Mouse (Mus musculus) CH12.LX (cell line): ENCODE measurements around the gene Taok2. TPM values are rescaled to one million over a fixed set of nuclear protein-coding genes. Genes with fewer than 3 reads are reported as not detected.

Experiments used
- DNase-seq: peaks from one replicate; pipeline ENCODE4 v3.0.0-alpha.2; 2013; ENCODE audit errors: extremely low read depth
- H3K27ac ChIP-seq: 2 replicates; pipeline ENCODE4 v1.5.1; 2012; ENCODE audit warnings: low read depth, mild to moderate bottlenecking, control low read depth, moderate library complexity; ENCODE audit not compliant: insufficient read depth
- H3K27me3 ChIP-seq: replicated peaks from 2 replicates; pipeline ENCODE3; 2012; ENCODE audit warnings: inconsistent platforms
- H3K36me3 ChIP-seq, 2 experiments: replicated peaks in 1 of 2; 2 replicates each; pipeline versions ENCODE3 to v1.6.1; 2012; ENCODE audit warnings: inconsistent platforms in 1 of 2, low read length in 1 of 2, mild to moderate bottlenecking in 1 of 2, mixed read lengths in 1 of 2, moderate library complexity in 1 of 2; ENCODE audit not compliant: control insufficient read depth in 1 of 2, insufficient read depth in 1 of 2
- H3K4me1 ChIP-seq, 2 experiments: 2 replicates each; pipeline ENCODE4 v1.6.1; 2012; ENCODE audit warnings: inconsistent platforms in 1 of 2, moderate library complexity in 1 of 2; ENCODE audit not compliant: insufficient read depth in 2 of 2, control insufficient read depth in 1 of 2
- H3K4me2 ChIP-seq: 2 replicates; pipeline ENCODE4 v1.6.1; 2012; ENCODE audit warnings: low read depth, mild to moderate bottlenecking, control low read depth; ENCODE audit not compliant: poor library complexity, insufficient read depth, severe bottlenecking
- H3K4me3 ChIP-seq, 3 experiments: fragments of 150-350 bp in 1 of 3; sonication (generic) in 1 of 3; replicated peaks in 1 of 3; 2 replicates each; pipeline versions ENCODE3 to v1.5.1; 2011 to 2012; ENCODE audit warnings: low read depth in 2 of 3, low read length in 2 of 3, mild to moderate bottlenecking in 2 of 3, moderate library complexity in 2 of 3, control low read depth in 1 of 3, improper control_type of control experiment in 1 of 3, inconsistent platforms in 1 of 3, mixed read lengths in 1 of 3; ENCODE audit not compliant: poor library complexity in 1 of 3
- H3K79me2 ChIP-seq: replicated peaks from 2 replicates; pipeline ENCODE4 v1.6.1; 2012; ENCODE audit warnings: mild to moderate bottlenecking, moderate library complexity; ENCODE audit not compliant: control insufficient read depth, poor library complexity, insufficient read depth, severe bottlenecking; ENCODE audit errors: extremely low read depth
- H3K9ac ChIP-seq: 2 replicates; pipeline ENCODE4 v1.6.1; 2012; ENCODE audit warnings: low read depth, mild to moderate bottlenecking, control low read depth, moderate library complexity; ENCODE audit not compliant: insufficient read depth
- H3K9me3 ChIP-seq: replicated peaks from 2 replicates; pipeline ENCODE3; 2012; ENCODE audit warnings: low read length, inconsistent platforms, mixed read lengths
- CHD1 ChIP-seq: IDR thresholded peaks from 2 replicates; pipeline ENCODE4 v1.6.1; 2012; ENCODE audit warnings: low read depth, low read length, improper control_type of control experiment, inconsistent platforms
- CHD2 ChIP-seq: IDR thresholded peaks from 2 replicates; pipeline ENCODE4 v1.6.1; 2011; ENCODE audit warnings: low read length, improper control_type of control experiment
- CTCF ChIP-seq, 2 experiments: IDR thresholded peaks in 1 of 2; conservative IDR thresholded peaks in 1 of 2; 2 replicates each; pipeline ENCODE4 v1.5.1; 2011 to 2012; ENCODE audit warnings: low read depth in 2 of 2, low read length in 2 of 2, improper control_type of control experiment in 1 of 2, inconsistent platforms in 1 of 2, mild to moderate bottlenecking in 1 of 2, moderate library complexity in 1 of 2
- EP300 ChIP-seq: IDR thresholded peaks from 2 replicates; pipeline ENCODE4 v1.6.1; 2011; ENCODE audit warnings: low read length, improper control_type of control experiment
- ETS1 ChIP-seq: conservative IDR thresholded peaks from 2 replicates; pipeline ENCODE4 v1.6.1; 2012; ENCODE audit warnings: low read depth, mild to moderate bottlenecking, inconsistent platforms, low read length, improper control_type of control experiment, moderate library complexity
- GABPA ChIP-seq: IDR thresholded peaks from 2 replicates; pipeline ENCODE4 v1.6.1; 2012; ENCODE audit warnings: low read depth, low read length, improper control_type of control experiment, inconsistent platforms; ENCODE audit not compliant: insufficient replicate concordance
- HCFC1 ChIP-seq: IDR thresholded peaks from 2 replicates; pipeline ENCODE4 v1.6.1; 2012; ENCODE audit warnings: low read depth, mild to moderate bottlenecking, inconsistent platforms, low read length, improper control_type of control experiment
- JUN ChIP-seq: IDR thresholded peaks from 2 replicates; pipeline ENCODE4 v1.6.1; 2011; ENCODE audit warnings: low read depth, mild to moderate bottlenecking, low read length, improper control_type of control experiment, moderate library complexity; ENCODE audit not compliant: insufficient read depth
- JUND ChIP-seq: conservative IDR thresholded peaks from 2 replicates; pipeline ENCODE4 v1.6.1; 2011; ENCODE audit warnings: low read depth, low read length, improper control_type of control experiment
- KAT2A ChIP-seq: IDR thresholded peaks from 2 replicates; pipeline ENCODE4 v1.6.1; 2012; ENCODE audit warnings: low read length, improper control_type of control experiment, inconsistent platforms; ENCODE audit not compliant: insufficient replicate concordance
- MAFK ChIP-seq: IDR thresholded peaks from 2 replicates; pipeline ENCODE4 v1.6.1; 2011; ENCODE audit warnings: low read length, improper control_type of control experiment; ENCODE audit not compliant: insufficient replicate concordance
- MEF2A ChIP-seq: IDR thresholded peaks from 2 replicates; pipeline ENCODE4 v1.6.1; 2014; ENCODE audit warnings: low read depth, mild to moderate bottlenecking, inconsistent platforms, low read length, improper control_type of control experiment, borderline replicate concordance
- MXI1 ChIP-seq: IDR thresholded peaks from 2 replicates; pipeline ENCODE4 v1.6.1; 2011; ENCODE audit warnings: mild to moderate bottlenecking, low read depth, low read length, improper control_type of control experiment
- MYC ChIP-seq: IDR thresholded peaks from 2 replicates; pipeline ENCODE4 v1.6.1; 2011; ENCODE audit warnings: low read depth, mild to moderate bottlenecking, improper control_type of control experiment, low read length
- NELFE ChIP-seq: IDR thresholded peaks from 2 replicates; pipeline ENCODE4 v1.6.1; 2011; ENCODE audit warnings: low read depth, low read length, improper control_type of control experiment
- RCOR1 ChIP-seq: conservative IDR thresholded peaks from 2 replicates; pipeline ENCODE4 v1.6.1; 2012; ENCODE audit warnings: low read depth, mild to moderate bottlenecking, inconsistent platforms, low read length, improper control_type of control experiment
- SIN3A ChIP-seq: IDR thresholded peaks from 2 replicates; pipeline ENCODE4 v1.6.1; 2012; ENCODE audit warnings: low read length, improper control_type of control experiment, inconsistent platforms
- SMC3 ChIP-seq: IDR thresholded peaks from 2 replicates; pipeline ENCODE4 v1.6.1; 2011; ENCODE audit warnings: low read depth, low read length, improper control_type of control experiment
- UBTF ChIP-seq: IDR thresholded peaks from 2 replicates; pipeline ENCODE4 v1.6.1; 2012; ENCODE audit warnings: low read depth, mild to moderate bottlenecking, inconsistent platforms, low read length, improper control_type of control experiment, moderate library complexity
- USF1 ChIP-seq: IDR thresholded peaks from 2 replicates; pipeline ENCODE4 v1.6.1; 2014; ENCODE audit warnings: low read depth, mild to moderate bottlenecking, inconsistent platforms, low read length, improper control_type of control experiment
- ZC3H11A ChIP-seq: IDR thresholded peaks from 2 replicates; pipeline ENCODE4 v1.6.1; 2012; ENCODE audit warnings: low read depth, mild to moderate bottlenecking, inconsistent platforms, low read length, improper control_type of control experiment
- ZKSCAN1 ChIP-seq: IDR thresholded peaks from 2 replicates; pipeline ENCODE4 v1.6.1; 2012; ENCODE audit warnings: low read depth, inconsistent platforms, low read length, improper control_type of control experiment, borderline replicate concordance
- ZNF384 ChIP-seq: IDR thresholded peaks from 2 replicates; pipeline ENCODE4 v1.6.1; 2012; ENCODE audit warnings: low read depth, low read length, improper control_type of control experiment, inconsistent platforms
- dilution Hi-C: fragments of 300-500 bp; cut with MboI; formaldehyde crosslinking; loops from 2 replicates; pipeline ENCODE4 v1.14.3; 2020; ENCODE audit warnings: low sequenced_read_pairs; ENCODE audit not compliant: extremely low pct_unique_long_range_greater_than_20kb, extremely low pct_ligation_motif_present
- in situ Hi-C: fragments of 300-500 bp; cut with MboI; formaldehyde crosslinking; loops from 3 replicates; pipeline ENCODE4 v1.14.3; 2019; ENCODE audit warnings: low sequenced_read_pairs, low pct_ligation_motif_present, low pct_unique_long_range_greater_than_20kb, mixed read lengths
- polyA plus RNA-seq: library from polyadenylated mRNA; unstranded; fragments of >175 nt; gene quantifications from 2 replicates; pipeline ENCODE4 v1.2.1, GENCODE M21; 2012; ENCODE audit warnings: low read depth; ENCODE audit not compliant: insufficient read length
- total RNA-seq, 2 experiments: library from RNA; depleted of rRNA; stranded (reverse); fragments of 300-350 nt in 1 of 2; fragments of >200 nt in 1 of 2; gene quantifications; 2 replicates each; pipeline ENCODE4 v1.2.3; 2012 to 2014

Taok2 gene
- total and polyA plus RNA-seq, 3 experiments: 15.3 to 32.2 (median 28.5) TPM

GRCm38 (mm10) chr7:126847116-126847420 lies 37.4 kb downstream of the Taok2 start, which contains the start of gene Doc2a:
TSS of gene Doc2a (plus strand) at chr7:126847416.
- Histone ChIP-seq H3K9me3 (peaks cover under 1% of the 10 kb centered on the region), H3K27me3 (peaks cover 13% of the 10 kb centered on the region), H3K4me2 (no peak within 1 kb of the TSS), H3K27ac (no peak within 1 kb of the TSS), H3K4me1 (peaks cover 0 to 6% of the 10 kb centered on the region in 2 experiments; a peak in 1 of 4 replicates), H3K9ac (no peak within 1 kb of the TSS), H3K4me3 (no peak within 1 kb of the TSS), H3K36me3 (peaks cover 10 to 35% of the 10 kb centered on the region in 2 experiments), H3K79me2 (no peaks in the 10 kb centered on the region)
- DNase-seq: no peak
- in situ Hi-C loops: no loop called here
- dilution Hi-C loops: no loop called here
- TF ChIP-seq HCFC1 (no peak), JUN (no peak)

GRCm38 (mm10) chr7:126845516-126845915 lies 39.0 kb downstream of the Taok2 start:
- no peak overlapping the region for H3K4me3 ChIP-seq

GRCm38 (mm10) chr7:126843276-126843675 lies 41.2 kb downstream of the Taok2 start:
- dilution Hi-C loops: no loop called here
- Histone ChIP-seq H3K4me2 (no peak overlapping the region), H3K27ac (no peak overlapping the region), H3K9me3 (peaks cover 8% of the 10 kb centered on the region), H3K4me3 (no peak overlapping the region), H3K27me3 (peaks cover 16% of the 10 kb centered on the region), H3K9ac (no peak overlapping the region), H3K79me2 (no peaks in the 10 kb centered on the region), H3K4me1 (no peaks in the 10 kb centered on the region), H3K36me3 (no peaks in the 10 kb centered on the region)
- no peak for TF ChIP-seq UBTF
- TF ChIP-seq USF1: no peak
- no peak for TF ChIP-seq EP300
- TF ChIP-seq CHD1: no peak
- no peak for TF ChIP-seq MEF2A
- TF ChIP-seq MYC: no peak
- TF ChIP-seq MAFK: no peak
- no peak for TF ChIP-seq MXI1
- no peak for TF ChIP-seq ZNF384
- no peak for TF ChIP-seq HCFC1
- no peak for TF ChIP-seq ZC3H11A
- TF ChIP-seq GABPA: no peak
- no peak for TF ChIP-seq JUND
- TF ChIP-seq KAT2A: no peak
- no peak for TF ChIP-seq CTCF (conservative IDR thresholded peaks at IDR 0.05 in 1 of 2, IDR thresholded peaks at IDR 0.05 in 1 of 2; ENCODE audit: low read depth in 2 of 2, low read length in 2 of 2)
- TF ChIP-seq ZKSCAN1: no peak
- no peak for TF ChIP-seq NELFE
- no peak for DNase-seq
- in situ Hi-C loops: no loop called here

More at GRCm38 (mm10) chr7:126845516-126845915, 39.0 kb downstream of the Taok2 start:
- peaks cover 8% of the 10 kb centered on the region for H3K9me3 ChIP-seq
- no peak for DNase-seq
- in situ Hi-C loops (no loop called here), dilution Hi-C loops (no loop called here)
- H3K27me3 ChIP-seq: peaks cover 16% of the 10 kb centered on the region
- H3K4me1 ChIP-seq: peaks cover 0 to 6% of the 10 kb centered on the region in 2 experiments; a peak in 1 of 4 replicates
- no peaks in the 10 kb centered on the region for H3K79me2 ChIP-seq
- no peak overlapping the region for H3K4me2 ChIP-seq
- peaks cover 0 to 19% of the 10 kb centered on the region in 2 experiments for H3K36me3 ChIP-seq
- no peak overlapping the region for H3K27ac ChIP-seq
- no peak overlapping the region for H3K9ac ChIP-seq
- TF ChIP-seq HCFC1 (no peak), CHD1 (no peak), ETS1 (no peak), KAT2A (no peak), CHD2 (no peak), MEF2A (no peak), MYC (no peak), USF1 (no peak), GABPA (no peak), SIN3A (no peak), MAFK (no peak), CTCF (conservative IDR thresholded peaks at IDR 0.05 in 1 of 2, IDR thresholded peaks at IDR 0.05 in 1 of 2; ENCODE audit: low read depth in 2 of 2, low read length in 2 of 2) (no peak), SMC3 (no peak), RCOR1 (no peak)
